Mouse (Mus musculus): ENCODE measurements at regions not wholly inside any gene's neighbourhood (a gene's known extent, or its start where the extent isn't known, plus 50 kb on each side); places are given as distances from the start of the nearest gene placed in this dataset.
"Not testable (repeated sequence)": the region's sequence is repeated elsewhere in the genome, so short reads cannot be mapped to it uniquely, and the experiment has no call there.

- not testable (repeated sequence) for TF ChIP-seq CTCF (IDR thresholded peaks at IDR 0.05; ENCODE audit: borderline replicate concordance, extremely low read depth, insufficient read depth, insufficient read length); POLR2A (IDR thresholded peaks at IDR 0.05; ENCODE audit: borderline replicate concordance, extremely low read depth, insufficient read depth, insufficient read length, poor library complexity, severe bottlenecking)
Measured at GRCm38 (mm10) chr6:70151098-70151838, 640.8 kb downstream of the Rpia start.

Data from brain, embryonic 14.5 days (tissue).